ENCODE assay signal across 9 mouse cellular contexts in genomic region chr10:96658906-96659305, GRCm38 (mm10). TPM values are rescaled to one million over a fixed set of nuclear protein-coding genes. Genes with fewer than 3 reads are reported as not detected.
DNase-seq lines count a peak whose midpoint lies in the region; ATAC-seq and TF ChIP-seq lines count a peak whose summit lies in the region.
"Had no signal": no experiment of that assay in that cellular context is flagged by ENCODE, and none has a peak within 500 bp of the region (broad histone marks: within the 10 kb centered on the region; RNA-seq: fewer than 3 reads in every experiment).

No protein-coding gene starts in this region.

- no peak overlapping the region for H3K4me3 ChIP-seq in forebrain, postnatal 0 days (ENCODE audit: low read depth, low read length)
- no peak overlapping the region for H3K4me3 ChIP-seq in midbrain, embryonic 11.5 days (ENCODE audit: low read depth, low read length)
- H3K4me3 ChIP-seq in heart, embryonic 11.5 days (ENCODE audit: low read depth, low read length): no peak overlapping the region
- H3K4me3 ChIP-seq: heart, embryonic 15.5 days had no signal

- TF ChIP-seq CTCF in forebrain, postnatal 0 days (IDR thresholded peaks at IDR 0.05; ENCODE audit: low read depth): no peak

- no peaks in the 10 kb centered on the region for H3K27me3 ChIP-seq in forebrain, postnatal 0 days (ENCODE audit: insufficient read depth, low read length)
- no peaks in the 10 kb centered on the region for H3K27me3 ChIP-seq in midbrain, embryonic 11.5 days (ENCODE audit: control insufficient read depth, insufficient read depth, low read length)
- H3K27me3 ChIP-seq in heart, embryonic 11.5 days (ENCODE audit: control insufficient read depth, insufficient read depth, low read length): no peaks in the 10 kb centered on the region
- H3K27me3 ChIP-seq: heart, embryonic 15.5 days had no signal

- WGBS in forebrain, postnatal 0 days: 8% methylated on average over 5 of the region's 5 CpGs
- WGBS in midbrain, embryonic 11.5 days: 7% methylated on average over 5 of the region's 5 CpGs
- 32% methylated on average over 5 of the region's 5 CpGs for WGBS in heart, embryonic 11.5 days (ENCODE audit: insufficient replicate concordance)

- H3K36me3 ChIP-seq in forebrain, postnatal 0 days (ENCODE audit: insufficient read depth): no peaks in the 10 kb centered on the region
- no peaks in the 10 kb centered on the region for H3K36me3 ChIP-seq in midbrain, embryonic 11.5 days (ENCODE audit: control insufficient read depth, insufficient read depth, low read length)
- no peaks in the 10 kb centered on the region for H3K36me3 ChIP-seq in heart, embryonic 11.5 days (ENCODE audit: control insufficient read depth, insufficient read depth, low read length)
- H3K36me3 ChIP-seq: heart, embryonic 15.5 days had no signal

- H3K4me2 ChIP-seq in forebrain, postnatal 0 days (ENCODE audit: low read depth): no peak overlapping the region
- H3K4me2 ChIP-seq in midbrain, embryonic 11.5 days: no peak overlapping the region
- H3K4me2 ChIP-seq in heart, embryonic 11.5 days: no peak overlapping the region
- H3K4me2 ChIP-seq: heart, embryonic 15.5 days had no signal

- peak; percentile 90 for DNase-seq in ZHBTc4 (ENCODE audit: low read depth, low spot score)
- peak; percentile 69 for DNase-seq in cerebellum, adult 8-10 months
- DNase-seq in forebrain, postnatal 0 days: peak; percentile 21
- no peak for DNase-seq in midbrain, embryonic 11.5 days (ENCODE audit: low spot score, missing footprints)
- no peak for DNase-seq in thymus, postnatal 10 days (ENCODE audit: low spot score in 2 of 2)
- no peak for DNase-seq in heart, postnatal 36 days

- ATAC-seq in forebrain, postnatal 0 days: peak; percentile 71; the same call in 1 of the 2 replicates
- peak; percentile 71 for ATAC-seq in midbrain, embryonic 11.5 days (ENCODE audit: low FRiP score)
- ATAC-seq in heart, embryonic 11.5 days (replicated peaks; ENCODE audit: insufficient number of reproducible peaks, low FRiP score, low TSS enrichment): no peak

- peaks cover 3% of the 10 kb centered on the region; the same call in 1 of the 2 replicates for H3K4me1 ChIP-seq in forebrain, postnatal 0 days (ENCODE audit: insufficient read depth)
- H3K4me1 ChIP-seq in midbrain, embryonic 11.5 days (ENCODE audit: control insufficient read depth, insufficient read depth, low read length): peaks cover 7% of the 10 kb centered on the region; the same call in 1 of the 2 replicates
- no peaks in the 10 kb centered on the region for H3K4me1 ChIP-seq in heart, embryonic 11.5 days (ENCODE audit: control insufficient read depth, insufficient read depth, low read length)
- H3K4me1 ChIP-seq: heart, embryonic 15.5 days had no signal

- no peak overlapping the region for H3K9ac ChIP-seq in forebrain, postnatal 0 days
- H3K9ac ChIP-seq in midbrain, embryonic 11.5 days (ENCODE audit: low read length): no peak overlapping the region
- no peak overlapping the region for H3K9ac ChIP-seq in heart, embryonic 11.5 days (ENCODE audit: low read depth, low read length)
- H3K9ac ChIP-seq: heart, embryonic 15.5 days; liver, embryonic 14.5 days had no signal

- H3K27ac ChIP-seq in forebrain, postnatal 0 days (ENCODE audit: low read depth, low read length): no peak overlapping the region
- no peak overlapping the region for H3K27ac ChIP-seq in midbrain, embryonic 11.5 days (ENCODE audit: low read depth, low read length)
- H3K27ac ChIP-seq in heart, embryonic 11.5 days (ENCODE audit: low read depth, low read length): no peak overlapping the region
- H3K27ac ChIP-seq: heart, embryonic 15.5 days; liver, embryonic 14.5 days had no signal

- intact Hi-C loops in heart, postnatal 36 days (cut with DNase I): no loop called here

- H3K9me3 ChIP-seq in forebrain, postnatal 0 days (ENCODE audit: low read length): no peaks in the 10 kb centered on the region
- no peaks in the 10 kb centered on the region for H3K9me3 ChIP-seq in midbrain, embryonic 11.5 days (ENCODE audit: control insufficient read depth, low read length)
- no peaks in the 10 kb centered on the region for H3K9me3 ChIP-seq in heart, embryonic 11.5 days (replicated peaks; ENCODE audit: control insufficient read depth, low read length)
- H3K9me3 ChIP-seq: heart, embryonic 15.5 days had no signal

RNA-seq across cellular contexts. Expression of gene Btg1, which starts 42.1 kb away (rescaled TPM):
- 22.2 and 28.1 TPM in 2 replicates for total RNA-seq in forebrain, postnatal 0 days (2014; rRNA removed)
- polyA plus RNA-seq in forebrain, postnatal 0 days (2015; fragmentation: Nextera tagmentation; extraction: Ambion mirVana): 23.5 and 28.7 TPM in 2 replicates
- 44.7 and 47.5 TPM in 2 replicates for polyA plus RNA-seq in midbrain, embryonic 11.5 days (2014; fragmentation: Nextera tagmentation; extraction: Ambion mirVana)
- 35.2 and 36.6 TPM in 2 replicates for polyA plus RNA-seq in heart, embryonic 11.5 days (2014; fragmentation: Nextera tagmentation; extraction: Ambion mirVana)
- total RNA-seq in heart, postnatal 36 days (2021): 10 to 100 TPM; 45.9 to 54.3 TPM

Comparison
In these comparisons a context has a peak if more than half of its experiments do, and no peak if none do; other contexts are left out.
1. DNase-seq: peak in ZHBTc4 (single experiment), cerebellum, adult 8-10 months (single experiment) and forebrain, postnatal 0 days (single experiment); none in midbrain, embryonic 11.5 days (single experiment), thymus, postnatal 10 days (0 of 2) and heart, postnatal 36 days (0 of 2).